Mouse (Mus musculus) spleen, adult 2 months (tissue): Measurements from ENCODE around the gene Hjurp.

Experiments used
- CTCF ChIP-seq: fragments of 200-500 bp; IDR thresholded peaks from 2 replicates; pipeline ENCODE4 v1.5.1; 2011; ENCODE audit warnings: mild to moderate bottlenecking, inconsistent platforms; ENCODE audit not compliant: insufficient read depth, insufficient read length, insufficient replicate concordance; ENCODE audit errors: extremely low read depth
- POLR2A ChIP-seq: fragments of 200-500 bp; IDR thresholded peaks from 2 replicates; pipeline ENCODE4 v1.6.1; 2011; ENCODE audit warnings: low read depth, low read length, inconsistent platforms

- TF ChIP-seq CTCF: no peak
- TF ChIP-seq POLR2A: no peak
These were observed at the start of gene Hjurp, which contains the start of gene Trpm8 for GRCm38 (mm10) chr1:88277098-88277817.
